Mouse (Mus musculus): ENCODE results near the gene Slc46a2.

Slc46a2 gene

DNA sequence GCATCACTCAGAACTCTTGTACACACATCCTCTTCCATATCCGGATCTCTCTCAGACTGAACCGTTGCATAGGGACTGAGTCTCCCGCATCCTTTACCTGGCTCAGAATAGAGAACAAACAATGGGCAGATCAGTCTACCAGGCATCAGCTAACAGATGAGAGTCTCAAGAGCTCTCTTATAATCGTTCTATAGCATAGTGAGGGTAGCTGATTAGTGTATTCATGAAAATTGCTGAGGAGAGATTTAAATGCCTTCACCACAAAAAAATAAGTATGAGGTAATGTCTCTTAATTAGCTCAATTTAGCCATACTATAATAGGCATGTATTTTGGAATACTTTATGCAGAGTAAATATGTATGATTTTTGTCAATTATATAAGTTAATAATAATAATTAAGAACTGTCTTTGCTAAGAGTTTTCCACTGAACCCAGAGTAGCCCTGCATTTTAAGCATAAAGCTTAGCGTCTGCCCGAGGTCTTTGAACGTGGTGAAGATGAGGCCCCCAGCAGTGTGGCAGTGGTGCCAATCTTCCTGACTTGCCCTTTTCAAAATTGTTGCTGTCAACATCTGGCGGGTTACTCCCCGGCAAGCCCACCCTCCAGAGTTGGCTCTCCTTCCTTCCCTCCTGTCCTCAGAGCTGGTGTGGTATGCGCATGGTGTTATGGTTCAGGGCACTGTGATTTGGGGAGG lies 23.0 kb downstream of the Slc46a2 start:
- in situ Hi-C loops (cut with MboI, MseI): no loop called here

DNA sequence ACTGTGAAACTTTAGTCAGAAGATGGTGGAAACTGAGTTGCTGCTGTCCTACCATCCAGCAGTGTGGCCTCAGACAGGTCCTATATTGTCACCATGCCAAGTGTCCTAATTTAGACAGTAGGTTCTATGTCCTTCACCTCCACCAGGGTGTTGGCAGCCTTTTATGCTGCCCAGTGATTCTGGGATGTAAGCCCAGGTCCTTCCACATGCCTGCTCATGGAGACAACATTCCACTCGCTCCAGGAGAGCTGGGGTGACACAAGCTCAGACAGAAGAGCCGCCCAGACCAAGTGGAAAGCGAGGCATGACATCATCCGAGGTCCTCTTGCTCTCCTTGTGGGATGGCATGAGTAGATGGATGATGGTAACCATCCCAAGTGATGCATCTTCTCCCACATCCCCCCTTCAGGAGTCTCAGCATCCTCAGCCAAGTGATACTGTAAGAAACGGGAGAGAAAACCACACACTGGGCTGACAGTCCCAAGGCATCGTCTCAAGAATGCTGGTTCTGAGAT lies 24.7 kb downstream of the Slc46a2 start:
- in situ Hi-C loops (cut with MboI, MseI): no loop called here

DNA sequence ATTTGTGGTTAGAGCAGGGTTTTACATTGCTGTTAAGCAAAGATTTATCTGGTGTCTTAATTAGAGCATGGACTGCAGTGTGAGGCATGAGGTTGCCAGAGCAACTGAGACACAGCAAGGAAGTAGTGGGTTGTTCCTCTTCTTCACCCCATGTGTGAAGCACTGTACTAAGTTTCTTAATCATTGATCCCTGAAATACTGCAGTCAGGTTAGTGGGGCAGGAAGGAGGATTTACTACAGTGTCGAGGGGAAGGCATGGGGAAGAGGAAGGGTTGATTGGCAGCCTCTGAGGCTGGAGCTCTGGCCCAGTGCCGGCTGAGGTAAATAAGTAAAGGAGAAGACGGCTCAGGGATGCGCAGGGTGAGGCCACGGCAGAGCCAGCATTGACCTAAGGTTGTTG lies 26.8 kb downstream of the Slc46a2 start:
- in situ Hi-C loops (cut with MboI, MseI): no loop called here

DNA sequence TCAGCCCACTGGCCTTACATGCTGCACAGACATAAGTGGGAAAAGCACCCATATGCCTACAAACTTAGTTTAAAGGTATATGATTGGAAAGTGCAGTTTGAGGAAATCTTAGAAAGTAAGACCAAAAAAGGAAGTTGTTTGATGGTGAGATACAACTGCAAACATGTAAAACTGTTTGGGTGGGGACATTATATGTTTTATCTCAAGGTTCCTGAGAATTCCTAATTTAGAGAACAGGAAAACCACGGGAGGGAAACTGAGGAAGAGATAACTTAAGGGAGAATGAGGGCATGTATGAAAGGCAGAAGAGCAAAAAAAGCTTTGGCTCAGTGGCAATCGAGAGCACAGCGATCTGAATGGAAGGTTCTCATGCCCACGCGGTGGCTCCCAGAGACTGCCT lies 27.8 kb downstream of the Slc46a2 start:
- in situ Hi-C loops (cut with MboI, MseI): no loop called here

DNA sequence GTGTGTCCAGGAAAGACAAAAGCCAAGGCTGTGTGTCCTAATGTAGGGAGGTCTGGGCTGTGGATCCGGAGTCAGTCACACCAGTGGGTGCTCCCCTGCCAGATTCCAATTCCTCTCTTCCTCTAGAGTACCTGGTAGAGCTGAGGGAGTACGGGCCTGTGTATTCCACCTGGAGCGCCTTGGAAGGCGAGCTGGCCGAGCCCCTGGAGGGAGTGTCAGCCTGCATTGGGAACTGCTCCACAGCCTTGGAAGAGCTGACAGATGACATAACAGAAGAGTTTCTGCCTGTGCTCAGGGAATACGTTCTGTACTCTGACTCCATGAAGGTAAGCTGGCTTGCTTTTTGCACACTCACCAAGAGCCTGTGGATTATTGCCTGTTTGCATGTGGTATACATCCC lies 28.6 kb downstream of the Slc46a2 start:
- in situ Hi-C loops (cut with MboI, MseI): no loop called here

GRCm38 (mm10) chr4:59884136-59884696 lies 30.6 kb downstream of the Slc46a2 start:
- in situ Hi-C loops (cut with MboI, MseI): no loop called here

GRCm38 (mm10) chr4:59881210-59881609 lies 33.6 kb downstream of the Slc46a2 start:
- in situ Hi-C loops (cut with MboI, MseI): no loop called here

DNA sequence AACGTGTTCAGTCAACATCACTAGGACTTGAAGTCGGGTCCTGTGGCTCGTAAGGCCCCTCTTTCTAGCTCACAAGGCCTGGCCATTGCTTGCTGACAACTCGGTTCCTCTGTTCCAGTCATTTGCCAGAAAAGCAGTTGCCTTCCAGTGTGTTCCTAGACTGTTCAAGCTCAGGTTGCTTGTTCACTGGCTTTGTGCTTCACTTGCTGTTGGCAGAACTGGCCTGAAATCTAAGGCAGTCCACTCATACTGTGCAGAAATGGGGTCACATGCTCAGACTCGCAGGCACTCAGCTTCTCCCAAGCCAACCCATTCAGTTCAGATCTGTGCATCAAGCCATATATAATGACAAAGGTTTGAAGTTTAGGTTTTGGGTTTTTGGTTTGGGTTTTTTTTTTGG lies 34.1 kb downstream of the Slc46a2 start:
- in situ Hi-C loops (cut with MboI, MseI): no loop called here

DNA sequence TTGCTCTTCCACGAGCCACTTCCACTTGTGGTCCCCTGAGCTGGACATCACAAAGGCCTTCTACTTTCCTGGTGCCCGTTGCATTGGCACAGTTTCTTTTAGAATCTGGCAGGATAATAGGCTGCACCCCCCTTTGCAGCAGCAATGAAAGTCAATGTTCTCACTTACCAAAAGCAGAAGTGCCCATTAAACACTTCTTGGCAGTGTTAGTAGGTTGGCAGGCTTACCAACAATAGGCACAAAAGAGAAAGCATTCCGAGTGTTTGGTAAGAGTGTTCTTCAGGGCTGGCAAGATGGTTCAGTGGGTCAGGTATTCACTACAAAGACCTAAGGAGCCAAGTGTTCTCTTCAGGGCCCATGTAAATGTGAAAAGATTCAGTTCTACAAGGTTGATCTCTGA lies 35.4 kb downstream of the Slc46a2 start:
- in situ Hi-C loops (cut with MboI, MseI): no loop called here

- in situ Hi-C loops (cut with MboI, MseI): no loop called here
Observed at GRCm38 (mm10) chr4:59878595-59878994, 36.3 kb downstream of the Slc46a2 start.

GRCm38 (mm10) chr4:59877025-59877424 lies 37.8 kb downstream of the Slc46a2 start:
- in situ Hi-C loops (cut with MboI, MseI): no loop called here

DNA sequence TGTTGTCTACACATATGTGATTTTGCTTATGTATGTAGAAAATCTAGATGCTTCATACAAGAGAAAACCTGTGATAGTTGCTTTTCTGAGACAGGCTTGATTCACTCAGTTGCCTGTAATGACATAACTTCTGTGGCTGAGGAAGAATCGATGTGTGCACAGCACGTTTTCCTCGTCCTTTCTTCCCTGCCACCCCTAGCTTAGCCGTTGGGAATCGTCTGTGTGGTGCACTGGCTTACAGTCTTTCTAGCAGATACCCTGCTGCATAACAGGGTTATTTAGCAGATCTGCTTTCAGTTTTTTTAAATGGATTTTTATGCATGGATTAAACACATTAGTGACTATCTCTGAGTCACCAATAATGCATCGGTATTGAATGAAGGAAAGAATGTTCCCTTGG lies 38.3 kb downstream of the Slc46a2 start:
- in situ Hi-C loops (cut with MboI, MseI): no loop called here

DNA sequence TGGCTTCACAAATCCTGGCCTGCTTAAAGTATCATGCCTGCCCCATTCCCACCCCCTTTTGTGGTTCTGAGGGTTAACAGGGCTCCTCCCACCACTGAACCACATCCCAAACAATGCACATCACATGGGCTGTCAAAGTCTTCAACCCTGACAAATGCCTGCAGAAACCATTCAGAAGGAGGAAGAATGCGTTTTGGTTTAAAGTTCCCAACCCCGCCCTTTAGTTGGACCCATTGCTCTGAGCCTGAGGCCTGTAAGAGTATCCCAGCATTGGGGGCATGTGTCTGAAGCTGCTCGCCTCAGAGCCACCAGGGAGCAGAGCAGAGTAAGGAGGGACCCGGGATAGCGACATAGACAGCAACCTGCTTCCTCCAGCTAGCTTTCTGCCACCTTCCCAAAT lies 41.0 kb downstream of the Slc46a2 start:
- in situ Hi-C loops (cut with MboI, MseI): no loop called here

DNA sequence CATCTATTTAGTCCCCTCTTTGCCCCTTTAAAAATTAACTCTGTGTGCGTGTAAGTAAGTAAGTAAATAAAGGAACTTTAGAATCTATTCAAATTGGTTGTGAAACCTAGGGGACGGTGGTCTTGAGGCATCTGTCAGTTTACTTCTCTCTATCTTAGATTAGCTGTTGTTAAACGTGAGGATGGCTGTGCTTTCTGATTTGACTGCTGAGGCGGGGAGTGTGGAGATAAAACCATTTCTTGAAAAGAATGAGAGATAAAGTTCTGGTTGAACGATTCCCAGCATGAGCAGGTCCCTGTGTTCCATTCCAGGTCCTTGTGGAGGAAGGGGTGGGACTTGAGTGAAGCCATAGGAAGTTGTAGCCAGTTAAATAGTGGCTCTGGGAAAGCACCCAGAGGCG lies 41.6 kb downstream of the Slc46a2 start:
- in situ Hi-C loops (cut with MboI, MseI): no loop called here

GRCm38 (mm10) chr4:59870859-59871591 lies 43.8 kb downstream of the Slc46a2 start:
- in situ Hi-C loops (cut with MboI, MseI): no loop called here

- in situ Hi-C loops (cut with MboI, MseI): no loop called here
Observed at GRCm38 (mm10) chr4:59870433-59870832, 44.4 kb downstream of the Slc46a2 start.

- in situ Hi-C loops (cut with MboI, MseI): no loop called here
Observed at GRCm38 (mm10) chr4:59869488-59870057, 45.3 kb downstream of the Slc46a2 start.

DNA sequence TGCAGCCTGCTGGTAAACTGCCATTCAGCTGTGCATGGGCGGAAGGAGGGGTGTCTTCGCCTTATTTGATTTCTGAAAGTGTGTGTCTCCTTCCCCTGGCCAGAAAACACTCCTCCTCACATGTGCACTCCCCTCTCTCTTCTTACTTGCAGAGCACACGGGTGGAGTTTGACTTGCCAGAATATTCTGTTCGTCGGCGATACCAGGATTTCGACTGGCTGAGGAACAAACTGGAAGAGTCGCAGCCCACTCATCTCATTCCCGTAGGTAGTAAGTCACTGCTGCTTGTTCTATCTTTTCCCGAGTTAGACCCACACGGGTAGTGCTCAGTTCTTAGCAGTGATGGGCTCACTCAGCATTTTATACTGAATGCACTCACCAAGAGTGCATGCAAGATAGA lies 46.8 kb downstream of the Slc46a2 start:
- in situ Hi-C loops (cut with MboI, MseI): no loop called here

DNA sequence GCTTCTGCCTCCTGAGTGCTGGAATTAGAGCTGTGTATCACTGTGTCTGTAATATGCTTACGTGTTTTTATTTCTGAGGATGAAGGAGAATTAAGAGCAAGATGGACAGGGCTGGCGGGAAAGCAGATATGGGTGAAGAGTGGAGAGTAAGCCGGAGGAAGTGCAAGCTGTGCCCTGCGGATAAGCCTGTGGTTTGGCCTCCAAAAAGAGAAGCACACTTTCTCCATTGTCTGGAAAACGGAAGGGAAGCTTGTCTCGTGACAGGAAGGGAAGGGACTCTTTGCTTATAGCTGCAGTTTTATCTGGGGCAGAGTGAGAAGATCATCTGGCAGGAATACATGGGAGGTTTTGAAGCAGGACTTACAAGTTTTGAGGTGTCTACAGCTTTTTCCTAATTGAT lies 51.0 kb downstream of the Slc46a2 start:
- in situ Hi-C loops (cut with MboI, MseI): no loop called here

DNA sequence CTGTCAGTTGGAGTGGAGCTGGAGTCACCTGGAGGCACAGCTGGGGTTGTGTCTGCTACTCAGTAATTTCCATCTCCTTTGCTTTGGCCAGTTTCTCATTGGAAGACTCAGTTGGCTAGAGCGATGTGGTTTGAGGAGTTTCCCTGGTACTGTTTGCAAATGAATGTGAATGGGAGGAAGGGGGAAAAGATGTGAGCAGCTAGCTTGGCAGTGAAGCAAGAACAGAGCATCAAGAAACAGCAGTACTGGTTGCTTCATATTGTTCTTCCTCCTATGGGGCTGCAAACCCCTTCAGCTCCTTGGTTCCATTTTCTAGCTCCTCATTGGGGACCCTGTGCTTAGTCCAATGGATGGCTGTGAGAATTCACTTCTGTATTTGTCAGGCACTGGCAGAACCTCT lies 52.5 kb downstream of the Slc46a2 start:
- in situ Hi-C loops (cut with MboI, MseI): no loop called here

- in situ Hi-C loops (cut with MboI, MseI): no loop called here
Observed at GRCm38 (mm10) chr4:59861871-59862270, 53.0 kb downstream of the Slc46a2 start.

GRCm38 (mm10) chr4:59860431-59860830 lies 54.4 kb downstream of the Slc46a2 start:
- in situ Hi-C loops (cut with MboI, MseI): no loop called here

All from T-helper 1 cell (primary cell).